Mouse (Mus musculus) lung, embryonic 14.5 days (tissue): ENCODE data around the gene Tia1. TPM values are rescaled to one million over a fixed set of nuclear protein-coding genes. Genes with fewer than 3 reads are reported as not detected.

Experiments
- ATAC-seq: fragments of 200-750 bp; cut with Nextera tagmentation; 2 replicates; pipeline ENCODE4 v1.8.0; 2017; ENCODE audit warnings: mild to moderate bottlenecking, moderate TSS enrichment, moderate library complexity; ENCODE audit not compliant: insufficient read depth
- DNase-seq: peaks from one replicate; pipeline ENCODE4 v3.0.0-alpha.2; 2015
- H3K27ac ChIP-seq: fragments of 300-500 bp; sonication (generic); 2 replicates; pipeline ENCODE4 v1.5.1; 2014; ENCODE audit warnings: low read depth, mild to moderate bottlenecking, moderate library complexity
- H3K27me3 ChIP-seq: fragments of 300-500 bp; sonication (generic); 2 replicates; pipeline ENCODE4 v1.6.1; 2014; ENCODE audit warnings: low read length, control low read depth; ENCODE audit not compliant: insufficient read depth
- H3K36me3 ChIP-seq: fragments of 300-500 bp; sonication (generic); 2 replicates; pipeline ENCODE4 v1.6.1; 2014; ENCODE audit warnings: control low read depth; ENCODE audit not compliant: insufficient read depth
- H3K4me1 ChIP-seq: fragments of 300-500 bp; sonication (generic); 2 replicates; pipeline ENCODE4 v1.6.1; 2014; ENCODE audit warnings: antibody characterized with exemption, control low read depth; ENCODE audit not compliant: insufficient read depth
- H3K4me2 ChIP-seq: fragments of 300-500 bp; sonication (generic); 2 replicates; pipeline ENCODE4 v1.6.1; 2014; ENCODE audit warnings: mild to moderate bottlenecking
- H3K4me3 ChIP-seq: fragments of 300-500 bp; sonication (generic); 2 replicates; pipeline ENCODE4 v1.5.1; 2014; ENCODE audit warnings: low read depth, low read length
- H3K9ac ChIP-seq: fragments of 300-500 bp; sonication (generic); 2 replicates; pipeline ENCODE4 v1.6.1; 2014
- H3K9me3 ChIP-seq: fragments of 300-500 bp; sonication (generic); 2 replicates; pipeline ENCODE4 v1.6.1; 2016; ENCODE audit warnings: low read depth, low read length, control low read depth
- CTCF ChIP-seq: IDR thresholded peaks from 2 replicates; pipeline ENCODE4 v1.5.1; 2016; ENCODE audit warnings: antibody characterized with exemption, low read depth
- WGBS: fragments of 180-500 bp; shearing (Covaris S2); extraction: QIAGEN DNeasy Blood & Tissue Kit; methylation state at CpG from one replicate; pipeline ENCODE4 v1.1.7; 2014; 5-methylcytosine and 5-hydroxymethylcytosine counted together
- polyA plus RNA-seq: library from polyadenylated mRNA; unstranded; fragments of >200 nt; fragmentation: Nextera tagmentation; extraction: Ambion mirVana; gene quantifications from 2 replicates; pipeline ENCODE4 v1.2.1, GENCODE M21; 2014

Gene Tia1
- 208 and 219 TPM in 2 replicates for polyA plus RNA-seq

- peak within 1 kb of the TSS; percentile 98 for H3K9ac ChIP-seq
- peak within 1 kb of the TSS; percentile 76 for H3K4me2 ChIP-seq
- peak within 1 kb of the TSS; percentile 100 for H3K27ac ChIP-seq
- no peaks in the 10 kb centered on the region for H3K9me3 ChIP-seq
- DNase-seq (peak; percentile 99), ATAC-seq (peak; percentile 96)
- under 1% methylated on average over 62 of the region's 62 CpGs for WGBS
- no peaks in the 10 kb centered on the region for H3K4me1 ChIP-seq
- no peak for TF ChIP-seq CTCF
- H3K27me3 ChIP-seq: no peaks in the 10 kb centered on the region
- H3K36me3 ChIP-seq: peaks cover 16% of the 10 kb centered on the region
- H3K4me3 ChIP-seq: peak within 1 kb of the TSS; percentile 78
Measured at GRCm38 (mm10) chr6:86404100-86404861, at the start of gene Tia1. Tia1 (plus strand) TSS chr6:86404219.

- ATAC-seq (no peak), DNase-seq (no peak)
- H3K36me3 ChIP-seq: no peaks in the 10 kb centered on the region
- 56% methylated on average over 3 of the region's 3 CpGs for WGBS
- H3K27me3 ChIP-seq: no peaks in the 10 kb centered on the region
- no peak overlapping the region for H3K4me3 ChIP-seq
- no peak overlapping the region for H3K9ac ChIP-seq
- TF ChIP-seq CTCF: no peak
- H3K27ac ChIP-seq: no peak overlapping the region
- no peaks in the 10 kb centered on the region for H3K9me3 ChIP-seq
- no peak overlapping the region for H3K4me2 ChIP-seq
- no peaks in the 10 kb centered on the region for H3K4me1 ChIP-seq
Measured at GRCm38 (mm10) chr6:86354948-86355347, 49.1 kb upstream of the Tia1 start.

GRCm38 (mm10) chr6:86356956-86357355 lies 47.1 kb upstream of the Tia1 start:
- Histone ChIP-seq H3K36me3 (no peaks in the 10 kb centered on the region), H3K4me1 (no peaks in the 10 kb centered on the region), H3K4me3 (no peak overlapping the region), H3K4me2 (no peak overlapping the region), H3K9me3 (no peaks in the 10 kb centered on the region), H3K9ac (no peak overlapping the region), H3K27ac (no peak overlapping the region), H3K27me3 (no peaks in the 10 kb centered on the region)
- 72% methylated on average over 9 of the region's 9 CpGs for WGBS
- TF ChIP-seq CTCF: no peak
- ATAC-seq (no peak), DNase-seq (no peak)

GRCm38 (mm10) chr6:86360691-86361090 lies 43.3 kb upstream of the Tia1 start:
- DNase-seq: no peak
- Histone ChIP-seq H3K4me3 (no peak overlapping the region), H3K27me3 (no peaks in the 10 kb centered on the region), H3K27ac (no peak overlapping the region), H3K9ac (no peak overlapping the region), H3K4me1 (no peaks in the 10 kb centered on the region), H3K4me2 (no peak overlapping the region), H3K36me3 (no peaks in the 10 kb centered on the region), H3K9me3 (no peaks in the 10 kb centered on the region)
- ATAC-seq: no peak
- WGBS: 57% methylated on average over 7 of the region's 7 CpGs
- TF ChIP-seq CTCF: no peak

- H3K4me1 ChIP-seq: 0 out of 2 replicates have a peak, but pooled peaks cover under 1% of the 10 kb centered on the region
- no peak overlapping the region for H3K4me3 ChIP-seq
- H3K9ac ChIP-seq: no peak overlapping the region
- no peak for DNase-seq
- ATAC-seq: no peak
- peak; percentile 38; the same call in 1 of the 2 replicates for TF ChIP-seq CTCF
- no peak overlapping the region for H3K4me2 ChIP-seq
- H3K9me3 ChIP-seq: no peaks in the 10 kb centered on the region
- H3K27ac ChIP-seq: no peak overlapping the region
- no peaks in the 10 kb centered on the region for H3K27me3 ChIP-seq
- H3K36me3 ChIP-seq: no peaks in the 10 kb centered on the region
- 82% methylated on average over 7 of the region's 7 CpGs for WGBS
Measured at GRCm38 (mm10) chr6:86361373-86361772, 42.6 kb upstream of the Tia1 start.

GRCm38 (mm10) chr6:86364442-86365141 lies 39.4 kb upstream of the Tia1 start:
- TF ChIP-seq CTCF: peak; percentile 96
- H3K9me3 ChIP-seq: no peaks in the 10 kb centered on the region
- H3K4me2 ChIP-seq: peak overlapping the region; percentile 87
- DNase-seq (peak; percentile 94), ATAC-seq (peak; percentile 54)
- 0 out of 2 replicates have a peak, but pooled peaks cover 5% of the 10 kb centered on the region for H3K4me1 ChIP-seq
- H3K4me3 ChIP-seq: peak overlapping the region; percentile 71
- peaks cover 16% of the 10 kb centered on the region for H3K36me3 ChIP-seq
- peak overlapping the region; percentile 54 for H3K9ac ChIP-seq
- no peaks in the 10 kb centered on the region for H3K27me3 ChIP-seq
- H3K27ac ChIP-seq: no peak overlapping the region
- under 1% methylated on average over 17 of the region's 17 CpGs for WGBS
